Mouse (Mus musculus): ENCODE results near the gene Plch2.
A peak's percentile ranks its signal among the peaks of the same experiment; 100 is the strongest.

Gene Plch2

DNA sequence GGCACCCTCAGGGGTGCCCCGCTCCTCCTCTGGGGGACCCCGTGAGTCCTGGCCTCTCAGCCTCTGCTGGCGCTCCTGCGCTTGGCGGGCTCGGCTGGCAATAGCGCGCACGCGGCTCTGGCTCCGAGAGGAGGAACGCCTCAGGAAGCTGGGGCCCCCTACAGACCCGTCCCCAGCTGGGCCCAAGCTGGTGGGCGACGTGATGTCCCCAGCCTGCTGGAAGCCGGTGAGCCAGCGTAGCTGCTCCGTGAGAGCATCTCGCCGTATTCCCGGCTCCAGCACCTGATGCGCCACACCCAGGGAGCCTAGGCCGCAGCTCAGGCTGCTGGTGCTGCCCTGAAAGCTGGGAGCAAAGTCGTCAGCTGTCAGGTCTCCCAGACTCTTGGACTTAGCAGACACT, 72.8 kb downstream of the Plch2 start:
- peak; percentile 15 for DNase-seq

DNA sequence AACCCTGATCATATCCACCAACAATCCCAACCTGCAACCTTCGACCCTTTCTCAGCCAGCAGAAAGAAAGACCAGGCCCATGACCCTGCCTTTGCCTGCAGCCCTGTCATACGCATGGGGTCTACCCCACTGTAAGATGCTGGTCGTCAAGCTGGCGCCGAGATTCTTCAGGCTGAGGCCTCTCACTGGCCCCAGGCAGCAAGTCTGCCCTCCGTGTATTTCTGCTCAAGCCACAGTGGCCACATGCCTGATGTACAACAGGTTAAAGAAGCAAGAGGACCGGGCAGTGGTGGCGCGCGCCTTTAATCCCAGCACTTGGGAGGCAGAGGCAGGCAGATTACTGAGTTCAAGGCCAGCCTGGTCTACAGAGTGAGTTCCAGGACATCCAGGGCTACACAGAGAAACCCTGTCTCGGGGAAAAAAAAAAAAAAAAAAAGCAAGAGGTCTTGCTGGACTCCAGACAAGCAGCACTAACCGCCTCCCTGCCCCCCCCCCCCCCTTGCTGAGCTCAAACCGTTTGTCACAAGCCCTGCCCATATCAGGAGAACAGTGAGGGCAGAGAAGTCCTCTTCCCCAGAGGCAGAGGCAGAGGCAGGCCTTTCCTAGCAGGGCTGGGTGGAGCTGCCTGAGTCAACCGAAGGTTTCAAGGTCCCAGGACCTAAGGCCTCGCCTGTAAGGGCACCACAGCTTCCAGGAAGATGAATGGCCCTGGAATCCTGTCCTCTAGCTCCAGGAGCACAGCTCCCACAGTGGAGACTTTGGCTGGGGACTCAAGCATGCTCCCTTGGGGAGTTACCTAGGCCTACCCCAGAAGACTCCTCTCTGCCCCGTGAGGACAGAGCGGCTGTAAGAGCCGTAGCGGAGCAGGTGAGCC, 74.1 kb downstream of the Plch2 start:
- no peak for DNase-seq

- peak; percentile 54 for DNase-seq
These were observed 75.1 kb downstream of the Plch2 start for GRCm38 (mm10) chr4:154981530-154981929.

GRCm38 (mm10) chr4:154981076-154981475, 75.5 kb downstream of the Plch2 start:
- no peak for DNase-seq

DNA sequence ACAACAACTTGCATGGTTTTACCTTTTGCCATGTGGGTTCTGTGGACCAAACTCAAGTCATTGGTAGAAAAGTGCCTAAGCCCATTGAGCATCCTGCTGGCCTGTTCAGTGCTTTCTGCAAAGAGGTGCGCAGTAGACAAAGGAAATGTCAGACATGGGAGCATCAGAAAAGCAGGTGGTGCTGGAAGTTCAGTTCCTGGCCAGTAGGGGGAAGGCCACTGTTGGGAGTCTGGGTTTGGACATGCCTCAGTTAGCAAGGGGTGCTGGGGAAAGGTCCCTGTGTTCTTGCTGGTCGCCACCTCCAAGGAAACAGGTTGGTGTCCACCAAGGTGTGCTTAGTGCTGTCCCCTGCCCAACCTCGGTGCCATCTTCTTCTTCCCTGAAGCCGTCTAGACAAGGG, 76.5 kb downstream of the Plch2 start:
- DNase-seq: peak; percentile 30

GRCm38 (mm10) chr4:154974163-154974611, 82.4 kb downstream of the Plch2 start:
- no peak for DNase-seq

GRCm38 (mm10) chr4:154972546-154972945, 84.0 kb downstream of the Plch2 start:
- DNase-seq: no peak

DNA sequence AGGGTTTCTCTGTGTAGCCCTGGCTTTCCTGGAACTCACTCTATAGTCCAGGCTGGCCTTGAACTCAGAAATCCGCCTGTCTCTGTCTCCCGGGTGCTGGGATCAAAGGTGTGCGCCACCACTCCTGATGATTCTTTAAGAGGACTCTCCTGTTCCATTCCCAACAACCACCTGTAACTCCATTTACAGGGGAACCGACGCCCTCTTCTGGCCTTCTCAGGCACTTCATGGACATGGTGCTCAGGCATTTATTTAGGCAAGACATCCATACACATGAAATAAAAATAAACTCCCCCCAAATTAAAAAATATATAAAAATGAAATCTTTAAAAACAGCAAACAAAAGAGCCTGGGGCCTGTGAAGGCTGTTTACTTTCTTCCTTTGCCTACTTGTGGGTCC, 89.4 kb downstream of the Plch2 start:
- peak; percentile 70 for DNase-seq

DNA sequence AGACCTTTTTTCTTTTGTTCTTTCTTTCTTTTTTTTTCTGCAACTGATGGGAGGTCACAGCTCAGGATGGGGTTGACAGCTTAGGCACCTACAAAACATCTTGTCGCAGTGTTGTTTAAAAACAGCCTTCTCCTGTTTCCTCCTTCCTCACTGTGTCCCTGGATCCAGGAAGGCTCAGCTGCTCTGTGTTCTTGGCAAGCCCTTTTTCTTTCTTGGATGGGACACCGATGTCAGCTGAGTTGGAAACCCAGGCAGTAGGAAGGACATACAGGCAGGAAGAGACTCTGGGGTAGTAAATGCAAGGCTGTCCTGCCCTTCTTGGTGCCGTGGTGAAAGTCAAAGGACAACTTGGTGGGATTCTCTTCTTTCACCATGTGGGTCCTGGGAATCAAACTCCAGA, 90.7 kb downstream of the Plch2 start:
- no peak for DNase-seq

DNA sequence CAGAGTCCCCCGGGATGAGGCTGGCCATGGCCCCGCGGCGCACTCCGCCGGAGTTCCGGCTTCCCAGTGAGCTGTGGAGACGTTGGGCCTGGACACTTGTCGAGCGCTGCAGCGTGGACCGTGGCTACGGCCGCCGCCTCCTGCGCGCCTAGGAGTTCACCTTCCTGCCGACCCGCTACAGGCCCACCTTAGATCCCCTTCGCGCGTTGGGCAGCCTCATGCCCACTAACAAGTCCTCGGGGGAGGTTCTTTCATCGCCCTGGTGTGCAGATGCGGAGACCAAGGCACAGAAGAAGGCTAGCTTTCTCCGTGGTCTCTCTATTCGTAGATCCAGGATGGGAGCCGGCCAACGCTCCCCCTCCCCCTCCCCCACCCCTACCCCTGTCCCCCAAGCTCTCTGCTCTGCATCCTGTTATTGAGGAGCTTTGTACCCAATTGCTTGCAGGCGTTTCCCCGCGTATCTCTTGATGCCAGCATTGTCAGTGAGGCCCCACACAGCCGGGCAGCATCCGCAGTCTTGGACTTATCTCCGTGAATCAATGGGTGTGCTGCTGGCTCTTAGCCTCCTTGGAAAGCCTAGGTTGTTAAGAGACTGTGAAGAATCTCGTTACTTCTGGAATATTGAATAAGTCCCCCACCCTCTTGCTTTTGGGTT, 91.9 kb downstream of the Plch2 start:
- DNase-seq: peak; percentile 57

GRCm38 (mm10) chr4:154963901-154964580, 92.5 kb downstream of the Plch2 start, which contains the start of gene Pank4:
Pank4 (plus strand) TSS chr4:154964123.
- DNase-seq: peak; percentile 90

- no peak for DNase-seq
These were observed 93.3 kb downstream of the Plch2 start for GRCm38 (mm10) chr4:154963190-154963836.

- no peak for DNase-seq
These were observed 93.9 kb downstream of the Plch2 start for GRCm38 (mm10) chr4:154962683-154963082.

GRCm38 (mm10) chr4:154961911-154962310, 94.7 kb downstream of the Plch2 start:
- peak; percentile 77 for DNase-seq

DNA sequence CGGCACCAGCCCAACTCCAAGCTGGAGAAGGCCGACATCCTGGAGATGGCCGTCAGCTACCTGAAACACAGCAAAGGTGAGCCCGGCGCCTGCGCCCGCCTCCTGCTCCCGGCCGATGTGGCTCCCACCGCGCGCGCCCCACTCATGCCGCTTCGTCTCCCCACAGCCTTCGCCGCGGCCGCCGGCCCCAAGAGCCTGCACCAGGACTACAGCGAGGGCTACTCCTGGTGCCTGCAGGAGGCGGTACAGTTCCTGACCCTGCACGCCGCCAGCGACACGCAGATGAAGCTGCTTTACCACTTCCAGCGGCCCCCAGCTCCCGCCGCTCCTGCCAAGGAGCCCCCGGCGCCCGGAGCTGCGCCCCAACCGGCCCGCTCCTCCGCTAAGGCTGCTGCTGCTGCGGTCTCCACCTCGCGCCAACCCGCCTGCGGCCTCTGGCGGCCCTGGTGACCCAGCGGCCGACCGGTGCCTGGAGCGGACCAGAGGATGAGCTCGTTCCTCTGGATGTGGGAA, 95.3 kb downstream of the Plch2 start:
- DNase-seq: peak; percentile 72

- DNase-seq: peak; percentile 60
These were observed 95.8 kb downstream of the Plch2 start, which contains the start of gene Hes5 for GRCm38 (mm10) chr4:154960690-154961225. Hes5 (plus strand) TSS chr4:154960923.

GRCm38 (mm10) chr4:154960021-154960689, 96.4 kb downstream of the Plch2 start:
- DNase-seq: peak; percentile 45

GRCm38 (mm10) chr4:154958621-154959020, 98.0 kb downstream of the Plch2 start:
- no peak for DNase-seq

DNA sequence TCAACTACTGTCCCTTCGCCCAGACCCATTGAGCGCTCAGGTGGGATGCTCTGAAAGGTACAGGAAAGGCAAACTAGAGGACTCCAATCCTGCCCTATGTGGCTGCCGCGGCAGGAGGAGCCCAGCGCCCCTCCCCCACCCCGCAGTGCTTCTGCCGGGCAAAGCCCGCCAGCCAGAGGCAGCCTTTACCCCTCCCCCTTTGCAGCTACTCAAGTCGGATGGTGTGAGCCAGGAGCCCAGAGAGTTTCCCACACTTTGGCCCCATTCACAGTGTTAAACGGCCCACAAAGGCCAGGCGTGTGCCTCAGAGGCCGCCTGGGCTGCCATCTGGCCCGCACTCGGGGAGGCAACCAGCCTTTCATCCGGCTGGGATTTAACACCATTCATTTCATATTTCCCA, 98.4 kb downstream of the Plch2 start:
- DNase-seq: peak; percentile 60

DNA sequence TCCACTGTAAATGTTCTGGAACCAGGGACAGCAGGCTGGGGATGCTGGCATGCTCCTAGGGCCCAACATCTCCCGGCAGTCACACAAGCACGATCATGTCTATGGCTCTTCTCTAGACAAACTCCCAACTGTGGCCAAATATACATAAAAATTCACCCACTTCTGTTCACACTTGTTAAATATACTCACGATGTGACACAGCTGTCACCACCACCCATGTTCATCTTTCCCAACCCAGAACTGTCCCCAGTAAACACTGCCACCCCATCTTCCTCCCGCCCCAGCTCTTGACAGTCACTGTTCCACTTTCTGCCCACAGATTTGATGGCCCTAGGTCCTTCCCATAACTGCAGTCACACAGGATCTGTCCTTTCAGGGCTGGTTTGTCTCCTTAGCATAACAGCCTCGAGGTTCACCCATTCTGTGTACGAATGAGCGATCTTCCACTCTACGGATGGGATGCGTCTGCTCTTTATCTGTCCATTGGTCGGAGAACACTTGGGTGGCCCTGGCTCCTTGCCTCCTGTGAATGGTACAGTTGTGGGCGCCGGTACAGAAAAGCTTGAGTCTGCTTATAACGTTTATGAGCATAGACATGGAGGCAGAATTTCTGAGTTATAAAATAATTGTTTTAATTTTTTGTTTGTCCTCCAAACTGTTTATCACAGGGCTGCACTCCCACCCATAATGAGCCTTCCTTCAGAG, 99.1 kb downstream of the Plch2 start:
- DNase-seq: no peak

- no peak for DNase-seq
These were observed 100.0 kb downstream of the Plch2 start for GRCm38 (mm10) chr4:154956604-154957003.

Data from thymus, postnatal 14 days (tissue).